Mouse (Mus musculus): Measurements from ENCODE around the gene Klf13.

DNA sequence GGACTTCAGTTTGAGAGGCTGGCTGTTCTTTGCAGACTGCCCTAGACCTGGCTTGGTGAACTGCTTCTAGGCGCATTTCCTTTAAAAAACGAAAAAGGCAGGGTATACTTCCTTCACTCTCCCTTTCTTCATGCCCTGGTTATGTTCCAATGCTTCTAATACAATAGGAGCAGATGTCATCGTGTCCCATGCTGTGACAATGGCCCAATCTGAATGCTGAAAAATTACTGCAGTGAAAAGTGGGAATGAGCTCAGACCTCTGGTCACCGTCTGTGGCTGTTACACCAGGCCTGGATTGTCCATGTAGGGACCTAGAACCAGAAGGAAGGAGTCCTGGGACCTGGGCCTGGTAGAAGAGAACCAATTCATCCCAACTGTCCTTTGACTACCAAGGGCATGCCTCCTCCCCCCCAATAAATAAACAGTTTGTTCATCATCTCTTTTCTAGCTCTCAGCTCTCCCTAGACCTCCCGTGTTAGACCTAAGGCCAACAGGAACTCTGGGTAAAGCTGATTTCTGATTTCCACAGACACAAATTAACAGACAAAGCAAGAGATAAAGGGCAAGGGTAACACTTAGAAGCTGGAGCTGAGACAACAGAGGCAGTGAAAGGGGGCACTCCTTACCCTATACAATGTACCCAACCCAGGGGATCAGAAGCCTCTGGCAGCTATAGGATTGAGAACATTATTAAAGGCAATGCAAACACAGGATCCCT is 30.8 kb downstream of the Klf13 start:
- TF ChIP-seq CTCF (IDR thresholded peaks at IDR 0.05; ENCODE audit: low read depth) (no peak), EP300 (IDR thresholded peaks at IDR 0.05; ENCODE audit: low read depth) (no peak)

Measured in liver, embryonic 14.5 days (tissue).